Mouse (Mus musculus): ENCODE measurements at regions not wholly inside any gene's neighbourhood (a gene's known extent, or its start where the extent isn't known, plus 50 kb on each side); places are given as distances from the start of the nearest gene placed in this dataset.

- DNase-seq (ENCODE audit: low spot score in 2 of 2): no peak
These were observed 55.6 kb upstream of the Akirin2 start for GRCm38 (mm10) chr4:34494961-34495723.

GRCm38 (mm10) chr4:34498325-34498724 is 52.4 kb upstream of the Akirin2 start:
- DNase-seq (ENCODE audit: low spot score in 2 of 2): no peak

- no peak for DNase-seq (ENCODE audit: low spot score in 2 of 2)
These were observed 52.0 kb upstream of the Akirin2 start for GRCm38 (mm10) chr4:34498781-34499180.

GRCm38 (mm10) chr4:34499731-34500130 is 51.0 kb upstream of the Akirin2 start:
- no peak for DNase-seq (ENCODE audit: low spot score in 2 of 2)
